Mouse (Mus musculus) lung, postnatal 0 days (tissue): ENCODE data around the gene Myo1f. TPM values are rescaled to one million over a fixed set of nuclear protein-coding genes. Genes with fewer than 3 reads are reported as not detected.

Experiments
- ATAC-seq: fragments of 200-750 bp; cut with Nextera tagmentation; 2 replicates; pipeline ENCODE4 v1.8.0; 2017; ENCODE audit warnings: moderate library complexity
- DNase-seq: peaks from one replicate; pipeline ENCODE4 v3.0.0-alpha.2; 2016; ENCODE audit warnings: low spot score
- H3K27ac ChIP-seq: fragments of 300-500 bp; sonication (generic); 2 replicates; pipeline ENCODE4 v1.5.1; 2014; ENCODE audit warnings: antibody characterized with exemption, mild to moderate bottlenecking, low read length, mixed read lengths
- H3K27me3 ChIP-seq: fragments of 300-500 bp; sonication (generic); replicated peaks from 2 replicates; pipeline ENCODE4 v1.6.1; 2014; ENCODE audit warnings: low read length, mixed read lengths; ENCODE audit not compliant: insufficient read depth
- H3K36me3 ChIP-seq: fragments of 300-500 bp; sonication (generic); 2 replicates; pipeline ENCODE4 v1.6.1; 2014; ENCODE audit warnings: low read length, mixed read lengths; ENCODE audit not compliant: insufficient read depth
- H3K4me1 ChIP-seq: fragments of 300-500 bp; sonication (generic); 2 replicates; pipeline ENCODE4 v1.6.1; 2014; ENCODE audit warnings: antibody characterized with exemption, low read depth, low read length, mixed read lengths; ENCODE audit not compliant: insufficient read depth
- H3K4me2 ChIP-seq: fragments of 300-500 bp; sonication (generic); replicated peaks from 2 replicates; pipeline ENCODE4 v1.6.1; 2014; ENCODE audit warnings: low read depth, mild to moderate bottlenecking, low read length, moderate library complexity, mixed read lengths
- H3K4me3 ChIP-seq: fragments of 300-500 bp; sonication (generic); 2 replicates; pipeline ENCODE4 v1.5.1; 2014; ENCODE audit warnings: low read depth, low read length
- H3K9ac ChIP-seq: fragments of 300-500 bp; sonication (generic); replicated peaks from 2 replicates; pipeline ENCODE4 v1.6.1; 2014; ENCODE audit warnings: low read depth, mild to moderate bottlenecking
- H3K9me3 ChIP-seq: fragments of 300-500 bp; sonication (generic); 2 replicates; pipeline ENCODE4 v1.6.1; 2016; ENCODE audit warnings: low read length, mixed read lengths
- CTCF ChIP-seq: IDR thresholded peaks from 2 replicates; pipeline ENCODE4 v1.5.1; 2016; ENCODE audit warnings: antibody characterized with exemption, mild to moderate bottlenecking
- EP300 ChIP-seq: IDR thresholded peaks from 2 replicates; pipeline ENCODE4 v1.6.1; 2016; ENCODE audit warnings: antibody characterized with exemption, mild to moderate bottlenecking, control low read depth
- WGBS: fragments of 180-500 bp; shearing (Covaris S2); extraction: QIAGEN DNeasy Blood & Tissue Kit; methylation state at CpG from one replicate; pipeline ENCODE4 v1.1.7; 2014; 5-methylcytosine and 5-hydroxymethylcytosine counted together
- polyA plus RNA-seq: library from polyadenylated mRNA; unstranded; fragments of >200 nt; fragmentation: Nextera tagmentation; extraction: Ambion mirVana; gene quantifications from 2 replicates; pipeline ENCODE4 v1.2.1, GENCODE M21; 2015

Myo1f gene
- polyA plus RNA-seq, 1 experiment from 2014 or later: 6.5 TPM

DNA sequence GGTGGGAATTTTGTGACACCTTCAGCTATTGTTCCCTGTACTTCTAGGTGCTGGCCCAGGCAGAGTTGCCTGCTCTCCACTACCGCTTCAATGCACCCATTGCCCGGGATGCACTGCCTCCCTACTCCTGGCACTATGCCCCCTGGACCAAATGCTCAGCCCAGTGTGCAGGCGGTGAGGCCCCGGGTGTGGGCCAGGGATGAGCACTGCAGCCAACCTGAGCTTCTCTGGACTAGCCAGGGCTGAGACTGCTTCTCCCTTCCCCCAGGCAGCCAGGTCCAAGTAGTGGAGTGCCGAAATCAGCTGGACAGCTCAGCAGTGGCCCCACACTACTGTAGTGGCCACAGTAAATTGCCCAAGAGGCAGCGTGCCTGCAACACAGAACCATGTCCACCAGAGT, 6.3 kb upstream of the Myo1f start:
- TF ChIP-seq EP300: no peak
- no peak for TF ChIP-seq CTCF
- no peaks in the 10 kb centered on the region for H3K4me1 ChIP-seq
- H3K27ac ChIP-seq: no peak overlapping the region
- no peaks in the 10 kb centered on the region for H3K9me3 ChIP-seq
- no peak overlapping the region for H3K4me2 ChIP-seq
- DNase-seq (no peak), ATAC-seq (no peak)
- WGBS: 86% methylated on average over 6 of the region's 6 CpGs
- no peak overlapping the region for H3K9ac ChIP-seq
- peaks cover 25% of the 10 kb centered on the region for H3K36me3 ChIP-seq
- H3K4me3 ChIP-seq: no peak overlapping the region
- H3K27me3 ChIP-seq: no peaks in the 10 kb centered on the region

DNA sequence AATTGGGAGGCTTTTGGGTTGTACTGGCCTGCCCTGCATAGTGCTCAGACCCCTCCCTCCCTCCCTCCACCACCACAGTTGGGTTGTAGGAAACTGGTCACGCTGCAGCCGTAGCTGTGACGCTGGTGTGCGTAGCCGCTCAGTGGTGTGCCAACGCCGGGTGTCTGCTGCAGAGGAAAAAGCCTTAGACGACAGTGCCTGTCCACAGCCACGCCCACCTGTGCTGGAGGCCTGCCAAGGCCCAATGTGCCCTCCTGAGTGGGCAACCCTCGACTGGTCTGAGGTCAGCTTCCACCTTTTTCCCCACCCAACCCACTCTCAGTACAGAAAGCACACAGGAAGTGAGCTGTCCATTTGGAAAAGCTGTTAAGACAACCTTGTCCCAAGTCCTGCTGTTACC, 5.1 kb upstream of the Myo1f start:
- H3K4me3 ChIP-seq: no peak overlapping the region
- TF ChIP-seq EP300: no peak
- no peaks in the 10 kb centered on the region for H3K27me3 ChIP-seq
- WGBS: 63% methylated on average over 10 of the region's 10 CpGs
- ATAC-seq (0 out of 2 replicates have a peak, but pooled peaks have one; percentile 14), DNase-seq (no peak)
- H3K27ac ChIP-seq: no peak overlapping the region
- no peak overlapping the region for H3K9ac ChIP-seq
- no peaks in the 10 kb centered on the region for H3K9me3 ChIP-seq
- H3K4me1 ChIP-seq: no peaks in the 10 kb centered on the region
- H3K36me3 ChIP-seq: peaks cover 20% of the 10 kb centered on the region
- H3K4me2 ChIP-seq: no peak overlapping the region

DNA sequence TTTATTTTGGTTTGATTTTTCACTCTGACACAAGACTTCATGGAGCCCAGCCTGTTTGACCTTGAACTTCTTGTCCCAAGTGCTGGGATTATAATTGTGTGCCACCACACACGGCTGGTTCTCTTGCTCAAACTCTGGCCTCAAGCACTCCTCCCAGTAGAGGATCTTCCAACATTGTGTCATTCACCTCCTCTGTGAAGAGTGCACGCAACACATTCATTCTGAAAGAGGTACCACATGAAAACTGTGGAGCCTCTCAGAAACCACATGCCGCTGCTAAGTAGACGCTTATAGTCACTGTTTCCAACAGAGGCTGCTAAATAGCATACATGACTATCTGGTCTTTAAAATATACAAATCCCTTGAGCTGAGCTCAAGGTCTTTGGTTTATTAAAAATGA, 3.4 kb upstream of the Myo1f start:
- H3K36me3 ChIP-seq: peaks cover 20% of the 10 kb centered on the region
- no peak overlapping the region for H3K27ac ChIP-seq
- no peaks in the 10 kb centered on the region for H3K9me3 ChIP-seq
- WGBS: 83% methylated on average over 4 of the region's 4 CpGs
- ATAC-seq (no peak), DNase-seq (no peak)
- H3K4me3 ChIP-seq: no peak overlapping the region
- H3K4me1 ChIP-seq: no peaks in the 10 kb centered on the region
- no peaks in the 10 kb centered on the region for H3K27me3 ChIP-seq
- no peak for TF ChIP-seq CTCF
- no peak for TF ChIP-seq EP300
- H3K4me2 ChIP-seq: no peak overlapping the region
- H3K9ac ChIP-seq: no peak overlapping the region

GRCm38 (mm10) chr17:33552964-33553363, 2.5 kb upstream of the Myo1f start:
- no peak overlapping the region for H3K4me3 ChIP-seq
- WGBS: 60% methylated on average over 4 of the region's 4 CpGs
- no peak overlapping the region for H3K9ac ChIP-seq
- no peak overlapping the region for H3K4me2 ChIP-seq
- H3K27me3 ChIP-seq: no peaks in the 10 kb centered on the region
- H3K4me1 ChIP-seq: no peaks in the 10 kb centered on the region
- H3K9me3 ChIP-seq: no peaks in the 10 kb centered on the region
- H3K36me3 ChIP-seq: peaks cover 20% of the 10 kb centered on the region
- ATAC-seq: peak; percentile 18
- peak; percentile 55 for DNase-seq
- TF ChIP-seq EP300 (no peak), CTCF (peak; percentile 82)
- H3K27ac ChIP-seq: no peak overlapping the region

DNA sequence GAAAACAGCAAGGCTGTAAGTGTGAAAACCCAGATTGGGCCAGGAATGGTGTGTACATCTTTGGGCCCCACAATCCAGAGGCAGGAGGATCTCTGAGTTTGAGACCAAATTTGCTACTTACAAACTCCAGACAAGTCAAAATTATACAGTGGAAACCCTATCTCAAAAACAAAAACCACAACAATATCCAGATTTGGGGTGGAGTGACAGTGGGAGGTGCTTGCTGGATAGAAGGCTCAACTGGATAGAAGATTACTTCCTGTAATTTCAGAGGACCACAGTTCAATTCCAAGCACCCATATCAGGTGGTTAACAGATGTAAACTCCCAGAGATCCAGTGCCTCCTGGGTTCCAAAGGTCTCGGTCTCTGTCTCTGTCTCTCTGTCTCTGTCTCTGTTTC, 971 bp upstream of the Myo1f start:
- no peaks in the 10 kb centered on the region for H3K9me3 ChIP-seq
- no peaks in the 10 kb centered on the region for H3K4me1 ChIP-seq
- H3K4me3 ChIP-seq: no peak overlapping the region
- WGBS: 86% methylated on average over 1 of the region's 1 CpGs
- peaks cover 15% of the 10 kb centered on the region; the same call in 1 of the 2 replicates for H3K36me3 ChIP-seq
- ATAC-seq (no peak), DNase-seq (no peak)
- no peak overlapping the region for H3K4me2 ChIP-seq
- H3K27ac ChIP-seq: no peak overlapping the region
- no peaks in the 10 kb centered on the region for H3K27me3 ChIP-seq
- TF ChIP-seq CTCF (no peak), EP300 (no peak)
- no peak overlapping the region for H3K9ac ChIP-seq

GRCm38 (mm10) chr17:33557922-33558321, 2.4 kb downstream of the Myo1f start:
- H3K36me3 ChIP-seq: no peaks in the 10 kb centered on the region
- no peak for DNase-seq
- ATAC-seq: no peak
- no peak for TF ChIP-seq CTCF
- TF ChIP-seq EP300: no peak
- WGBS: 72% methylated on average over 4 of the region's 4 CpGs
- no peaks in the 10 kb centered on the region for H3K27me3 ChIP-seq
- H3K27ac ChIP-seq: no peak overlapping the region
- no peaks in the 10 kb centered on the region for H3K9me3 ChIP-seq
- H3K4me3 ChIP-seq: no peak overlapping the region
- H3K4me2 ChIP-seq: no peak overlapping the region
- H3K4me1 ChIP-seq: no peaks in the 10 kb centered on the region
- H3K9ac ChIP-seq: no peak overlapping the region

GRCm38 (mm10) chr17:33563527-33564076, 8.1 kb downstream of the Myo1f start:
- no peak overlapping the region for H3K4me2 ChIP-seq
- H3K27me3 ChIP-seq: no peaks in the 10 kb centered on the region
- H3K36me3 ChIP-seq: no peaks in the 10 kb centered on the region
- H3K4me3 ChIP-seq: no peak overlapping the region
- H3K9me3 ChIP-seq: no peaks in the 10 kb centered on the region
- 70% methylated on average over 2 of the region's 2 CpGs for WGBS
- peak; percentile 24 for DNase-seq
- no peaks in the 10 kb centered on the region for H3K4me1 ChIP-seq
- ATAC-seq: peak; percentile 23
- no peak overlapping the region for H3K27ac ChIP-seq
- no peak overlapping the region for H3K9ac ChIP-seq
- TF ChIP-seq EP300: no peak
- TF ChIP-seq CTCF: no peak
